Mouse (Mus musculus): ENCODE data around the gene Arhgap21. TPM values are rescaled to one million over a fixed set of nuclear protein-coding genes. Genes with fewer than 3 reads are reported as not detected.
"Not testable (repeated sequence)": the region's sequence is repeated elsewhere in the genome, so short reads cannot be mapped to it uniquely, and the experiment has no call there.

Arhgap21 gene
- polyA plus RNA-seq, 1 experiment from 2014 or later = 11.9 TPM

- Histone ChIP-seq H3K4me3 (replicated peaks) (no peak overlapping the region), H3K4me2 (no peak overlapping the region), H3K4me1 (no peaks in the 10 kb centered on the region), H3K9me3 (no peaks in the 10 kb centered on the region), H3K27ac (no peak overlapping the region), H3K36me3 (no peaks in the 10 kb centered on the region), H3K9ac (no peak overlapping the region), H3K27me3 (replicated peaks) (no peaks in the 10 kb centered on the region)
- ATAC-seq (ENCODE audit: insufficient read depth, low FRiP score, low read depth) = no peak
- WGBS = 77% methylated on average over 8 of the region's 8 CpGs
Measured at GRCm38 (mm10) chr2:20932748-20933313, 35.9 kb downstream of the Arhgap21 start.

- H3K27me3 ChIP-seq (replicated peaks); ATAC-seq (ENCODE audit: insufficient read depth, low FRiP score, low read depth); H3K9ac ChIP-seq; H3K9me3 ChIP-seq; H3K4me3 ChIP-seq (replicated peaks); H3K4me1 ChIP-seq; H3K27ac ChIP-seq; H3K36me3 ChIP-seq; H3K4me2 ChIP-seq: not testable (repeated sequence)
- 100% methylated on average over 3 of the region's 4 CpGs for WGBS
Measured at GRCm38 (mm10) chr2:20931761-20932160, 36.9 kb downstream of the Arhgap21 start.

DNA sequence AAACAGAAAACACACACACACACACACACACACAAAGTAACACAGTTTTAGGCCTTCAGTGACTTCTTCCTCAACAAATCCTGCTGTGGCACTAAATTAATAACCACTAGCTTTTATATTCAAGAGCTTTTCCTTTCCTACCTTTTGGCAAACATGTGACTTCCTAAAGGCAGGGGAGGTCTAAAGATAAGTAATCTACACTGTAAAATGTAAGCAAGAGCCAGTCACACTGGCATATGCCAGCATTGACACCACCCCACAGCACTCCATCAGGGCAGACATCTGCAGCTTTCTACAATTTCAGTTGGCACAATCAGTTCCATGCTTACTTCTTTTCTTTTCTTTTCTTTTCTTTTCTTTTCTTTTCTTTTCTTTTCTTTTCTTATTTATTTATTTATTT, 40.2 kb downstream of the Arhgap21 start:
- Histone ChIP-seq H3K36me3 (no peaks in the 10 kb centered on the region), H3K27me3 (replicated peaks) (no peaks in the 10 kb centered on the region), H3K27ac (no peak overlapping the region), H3K9ac (no peak overlapping the region), H3K4me3 (replicated peaks) (no peak overlapping the region), H3K4me2 (no peak overlapping the region), H3K4me1 (no peaks in the 10 kb centered on the region), H3K9me3 (no peaks in the 10 kb centered on the region)
- no peak for ATAC-seq (ENCODE audit: insufficient read depth, low FRiP score, low read depth)

DNA sequence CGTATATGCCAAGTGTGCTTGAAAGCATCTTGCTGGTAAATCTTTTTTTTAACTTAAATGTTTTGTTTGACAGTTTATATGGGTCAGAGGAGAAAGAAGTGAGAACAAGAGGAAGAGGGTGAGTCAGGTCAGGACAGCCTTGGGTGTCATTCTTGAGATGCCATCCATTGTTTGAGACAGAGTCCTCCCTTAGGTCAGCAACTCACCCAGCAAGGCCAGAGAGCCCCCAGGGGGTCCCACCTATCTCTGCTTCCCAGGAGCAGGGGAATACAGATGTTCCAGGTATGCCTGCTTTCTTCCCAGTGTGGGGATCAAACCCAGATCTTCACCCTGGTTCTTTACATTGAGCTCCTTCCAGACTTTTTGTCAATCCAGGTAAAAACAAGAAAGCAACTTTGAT, 43.7 kb downstream of the Arhgap21 start:
- no peak for ATAC-seq (ENCODE audit: insufficient read depth, low FRiP score, low read depth)
- Histone ChIP-seq H3K4me2 (no peak overlapping the region), H3K27ac (no peak overlapping the region), H3K4me1 (no peaks in the 10 kb centered on the region), H3K27me3 (replicated peaks) (no peaks in the 10 kb centered on the region), H3K9ac (no peak overlapping the region), H3K4me3 (replicated peaks) (no peak overlapping the region), H3K9me3 (no peaks in the 10 kb centered on the region), H3K36me3 (no peaks in the 10 kb centered on the region)
- 70% methylated on average over 1 of the region's 1 CpGs for WGBS

DNA sequence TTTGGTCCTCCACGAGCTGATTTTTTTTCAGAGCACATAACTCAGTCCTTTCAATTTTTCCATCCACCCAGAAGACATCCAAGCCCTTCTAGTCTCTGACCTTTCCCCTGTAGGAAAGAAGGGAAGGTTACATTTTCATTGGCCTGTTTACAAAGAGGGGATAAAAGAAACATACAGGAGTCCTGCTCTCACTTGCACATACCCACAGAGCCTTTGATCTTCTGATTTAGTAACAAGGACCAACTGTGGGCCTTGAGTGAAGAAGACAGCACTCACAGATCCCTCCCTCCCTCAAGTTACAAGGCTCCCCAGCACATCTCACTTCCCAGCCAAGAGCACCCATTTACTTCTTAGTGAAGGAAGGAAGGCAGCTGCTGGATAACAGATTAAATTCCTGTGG, 46.3 kb downstream of the Arhgap21 start:
- ATAC-seq (ENCODE audit: insufficient read depth, low FRiP score, low read depth) = no peak
- Histone ChIP-seq H3K36me3 (no peaks in the 10 kb centered on the region), H3K9me3 (no peaks in the 10 kb centered on the region), H3K4me2 (no peak overlapping the region), H3K27me3 (replicated peaks) (no peaks in the 10 kb centered on the region), H3K4me3 (replicated peaks) (no peak overlapping the region), H3K27ac (no peak overlapping the region), H3K4me1 (no peaks in the 10 kb centered on the region), H3K9ac (no peak overlapping the region)
- WGBS = 12% methylated on average over 1 of the region's 1 CpGs

DNA sequence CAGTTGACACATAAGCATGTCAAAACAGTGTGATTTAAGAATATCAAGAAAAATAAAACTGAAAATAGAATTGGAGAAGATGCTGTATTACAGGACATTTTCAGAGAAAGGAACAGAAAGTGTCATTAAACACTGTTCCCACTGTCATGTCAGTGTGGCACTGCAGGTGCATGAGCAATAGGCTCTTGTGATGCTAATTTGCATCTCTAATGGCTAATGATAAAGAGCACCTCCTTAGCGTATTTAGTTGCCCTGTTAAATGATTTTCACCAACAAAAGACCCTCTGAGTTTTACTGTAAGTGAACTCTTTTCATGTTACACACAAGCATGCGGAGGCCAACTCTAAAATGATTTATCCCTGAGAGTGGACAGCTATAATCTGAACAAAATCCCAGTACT, 47.1 kb downstream of the Arhgap21 start:
- Histone ChIP-seq H3K4me3 (replicated peaks) (no peak overlapping the region), H3K27ac (no peak overlapping the region), H3K9me3 (no peaks in the 10 kb centered on the region), H3K4me1 (no peaks in the 10 kb centered on the region), H3K9ac (no peak overlapping the region), H3K4me2 (no peak overlapping the region), H3K36me3 (no peaks in the 10 kb centered on the region), H3K27me3 (replicated peaks) (no peaks in the 10 kb centered on the region)
- ATAC-seq (ENCODE audit: insufficient read depth, low FRiP score, low read depth) = no peak
- WGBS = 78% methylated on average over 2 of the region's 2 CpGs

DNA sequence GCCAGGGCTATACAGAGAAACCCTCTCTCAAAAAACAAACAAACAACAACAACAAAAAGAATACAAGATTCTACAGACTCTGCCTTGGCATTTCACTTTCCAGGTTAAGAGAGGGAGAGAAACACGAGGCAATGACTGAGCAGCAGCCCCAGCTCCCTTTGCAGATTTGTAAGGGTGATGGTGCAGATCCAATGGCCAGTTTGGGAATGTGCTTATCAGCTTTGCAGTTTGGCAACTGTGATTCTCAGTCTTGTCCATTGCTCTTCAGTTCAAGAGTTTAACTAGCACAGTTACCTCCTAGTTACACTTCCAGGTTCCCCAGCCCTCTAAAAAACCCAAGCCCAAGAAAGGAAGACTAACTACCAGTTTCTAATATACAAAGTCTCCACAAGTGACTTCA, 47.7 kb downstream of the Arhgap21 start:
- Histone ChIP-seq H3K27ac (no peak overlapping the region), H3K36me3 (no peaks in the 10 kb centered on the region), H3K4me2 (no peak overlapping the region), H3K4me1 (no peaks in the 10 kb centered on the region), H3K4me3 (replicated peaks) (no peak overlapping the region), H3K9ac (no peak overlapping the region), H3K9me3 (no peaks in the 10 kb centered on the region), H3K27me3 (replicated peaks) (no peaks in the 10 kb centered on the region)
- no peak for ATAC-seq (ENCODE audit: insufficient read depth, low FRiP score, low read depth)
- 95% methylated on average over 1 of the region's 1 CpGs for whole genome bisulfite sequencing

DNA sequence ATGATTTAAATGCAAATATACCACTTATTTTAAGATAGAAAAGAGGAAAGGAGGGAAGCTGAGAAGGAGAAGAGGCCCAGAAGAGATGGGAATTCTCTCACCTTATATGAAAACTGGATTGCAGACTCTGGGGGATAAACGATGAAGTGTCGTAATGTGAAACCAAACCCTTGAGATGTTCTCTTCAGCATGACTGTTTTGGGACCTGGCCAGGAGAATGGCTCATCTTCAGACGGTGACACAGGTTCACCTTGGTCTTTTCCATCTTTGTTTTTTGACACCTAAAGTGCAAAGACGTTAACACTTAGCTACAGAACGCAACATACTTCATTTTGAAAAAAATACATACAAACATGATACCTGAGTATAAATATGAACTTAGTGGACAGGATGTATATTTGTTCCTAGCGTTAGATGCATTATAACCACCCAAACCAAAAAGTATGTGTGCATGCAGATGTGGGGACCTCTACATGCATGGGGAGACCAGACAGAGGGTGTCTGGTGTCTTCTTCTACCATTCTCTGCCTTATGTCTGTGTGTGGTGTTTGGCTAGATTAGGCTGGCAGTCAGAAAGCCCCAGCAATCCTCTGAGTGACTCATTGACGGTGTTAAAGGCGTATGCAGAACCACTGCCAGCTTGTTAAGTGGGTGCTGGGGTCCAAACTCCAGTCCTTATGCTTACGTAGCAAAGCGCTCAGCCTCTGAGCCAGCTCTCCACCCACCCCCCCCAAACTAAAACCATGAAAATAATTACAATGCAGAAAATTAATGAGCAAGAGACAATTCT, 54.0 kb downstream of the Arhgap21 start:
- Histone ChIP-seq H3K27ac (no peak overlapping the region), H3K9me3 (no peaks in the 10 kb centered on the region), H3K36me3 (no peaks in the 10 kb centered on the region), H3K27me3 (replicated peaks) (no peaks in the 10 kb centered on the region), H3K4me1 (no peaks in the 10 kb centered on the region), H3K4me2 (no peak overlapping the region), H3K4me3 (replicated peaks) (no peak overlapping the region), H3K9ac (no peak overlapping the region)
- ATAC-seq (ENCODE audit: insufficient read depth, low FRiP score, low read depth) = no peak
- WGBS = 83% methylated on average over 10 of the region's 10 CpGs

- H3K27ac ChIP-seq = no peak overlapping the region
- 97% methylated on average over 1 of the region's 1 CpGs for WGBS
- no peak overlapping the region for H3K4me3 ChIP-seq (replicated peaks)
- no peak overlapping the region for H3K4me2 ChIP-seq
- no peaks in the 10 kb centered on the region for H3K9me3 ChIP-seq
- no peaks in the 10 kb centered on the region for H3K4me1 ChIP-seq
- H3K36me3 ChIP-seq = no peaks in the 10 kb centered on the region
- no peaks in the 10 kb centered on the region for H3K27me3 ChIP-seq (replicated peaks)
- H3K9ac ChIP-seq = no peak overlapping the region
- ATAC-seq (ENCODE audit: insufficient read depth, low FRiP score, low read depth) = no peak
Measured at GRCm38 (mm10) chr2:20913019-20913415, 55.7 kb downstream of the Arhgap21 start.

DNA sequence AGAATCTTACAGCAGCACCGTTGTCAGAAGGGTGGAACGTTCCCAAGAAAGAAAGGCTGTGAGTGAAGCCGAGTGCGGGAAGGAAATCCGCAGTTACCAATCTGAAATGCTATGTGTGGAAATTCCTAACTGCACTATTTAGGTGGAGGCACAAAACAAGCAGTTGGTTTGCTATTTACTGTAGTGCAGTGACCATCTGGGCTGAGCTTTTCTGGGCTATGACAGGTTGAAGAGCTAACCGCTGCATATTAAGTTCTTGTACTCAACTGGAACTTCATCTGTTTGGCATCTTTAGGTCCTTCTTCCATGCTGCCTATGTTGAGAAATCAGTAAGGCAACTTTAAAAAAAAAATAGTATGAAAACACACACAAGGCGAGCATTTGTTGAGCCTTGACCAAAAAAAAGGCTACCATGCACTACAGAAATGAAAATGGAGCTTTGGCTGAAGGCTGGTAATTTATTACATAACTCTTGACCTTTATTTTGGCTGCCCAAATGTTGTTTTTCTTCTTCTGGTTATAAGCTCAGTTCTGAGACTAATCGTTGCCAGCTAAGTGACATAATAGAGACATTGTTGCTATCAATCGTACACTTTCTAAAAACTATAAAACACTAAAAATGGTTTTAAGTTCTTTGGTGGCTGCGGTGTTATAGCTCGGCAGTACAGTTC, 56.2 kb downstream of the Arhgap21 start:
- H3K27ac ChIP-seq = no peak overlapping the region
- no peak overlapping the region for H3K4me2 ChIP-seq
- ATAC-seq (ENCODE audit: insufficient read depth, low FRiP score, low read depth) = no peak
- no peaks in the 10 kb centered on the region for H3K4me1 ChIP-seq
- no peaks in the 10 kb centered on the region for H3K27me3 ChIP-seq (replicated peaks)
- no peaks in the 10 kb centered on the region for H3K9me3 ChIP-seq
- 89% methylated on average over 11 of the region's 11 CpGs for WGBS
- H3K4me3 ChIP-seq (replicated peaks) = no peak overlapping the region
- H3K9ac ChIP-seq = no peak overlapping the region
- H3K36me3 ChIP-seq = no peaks in the 10 kb centered on the region

GRCm38 (mm10) chr2:20910446-20910845, 58.2 kb downstream of the Arhgap21 start:
- no peaks in the 10 kb centered on the region for H3K36me3 ChIP-seq
- WGBS = 89% methylated on average over 3 of the region's 3 CpGs
- H3K27ac ChIP-seq = no peak overlapping the region
- no peak overlapping the region for H3K4me3 ChIP-seq (replicated peaks)
- H3K9me3 ChIP-seq = no peaks in the 10 kb centered on the region
- no peak overlapping the region for H3K9ac ChIP-seq
- ATAC-seq (ENCODE audit: insufficient read depth, low FRiP score, low read depth) = no peak
- no peaks in the 10 kb centered on the region for H3K27me3 ChIP-seq (replicated peaks)
- H3K4me2 ChIP-seq = no peak overlapping the region
- H3K4me1 ChIP-seq = no peaks in the 10 kb centered on the region

DNA sequence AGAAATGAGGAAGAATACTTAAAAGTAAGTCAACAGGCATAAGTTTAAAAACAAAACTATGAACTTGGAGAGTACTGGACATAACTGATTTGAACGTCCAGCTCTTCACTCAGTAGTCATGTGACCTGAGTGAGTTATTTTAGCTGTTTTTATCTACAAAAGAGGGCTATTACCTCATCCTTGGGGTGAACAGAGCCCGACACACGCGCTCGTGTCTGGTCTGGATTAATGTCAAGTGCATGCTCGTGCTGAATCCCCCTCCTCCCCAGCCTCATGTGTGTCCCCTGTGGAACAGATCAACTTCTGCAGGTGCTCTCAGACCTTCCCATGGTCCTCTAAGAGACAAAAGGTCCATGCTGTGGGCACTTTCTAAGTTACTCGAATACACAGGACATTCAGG, 59.3 kb downstream of the Arhgap21 start:
- Histone ChIP-seq H3K36me3 (no peaks in the 10 kb centered on the region), H3K9me3 (no peaks in the 10 kb centered on the region), H3K4me2 (no peak overlapping the region), H3K27ac (no peak overlapping the region), H3K9ac (no peak overlapping the region), H3K4me3 (replicated peaks) (no peak overlapping the region), H3K27me3 (replicated peaks) (no peaks in the 10 kb centered on the region), H3K4me1 (no peaks in the 10 kb centered on the region)
- ATAC-seq (ENCODE audit: insufficient read depth, low FRiP score, low read depth) = no peak
- 66% methylated on average over 7 of the region's 7 CpGs for WGBS

Data from stomach, embryonic 15.5 days (tissue).